Mouse (Mus musculus) lung, adult 2 months (tissue): ENCODE data around the gene Ntn4.

ENCODE experiments used
- CTCF ChIP-seq: fragments of 200-500 bp; IDR thresholded peaks from 2 replicates; pipeline ENCODE4 v1.5.1; 2011; ENCODE audit warnings: mild to moderate bottlenecking, low read length, control low read depth; ENCODE audit not compliant: insufficient read depth
- POLR2A ChIP-seq: fragments of 200-500 bp; IDR thresholded peaks from 2 replicates; pipeline ENCODE4 v1.6.1; 2011; ENCODE audit warnings: low read depth, mild to moderate bottlenecking, control low read depth, low read length, borderline replicate concordance; ENCODE audit errors: extremely low read depth

- no peak for TF ChIP-seq POLR2A
- no peak for TF ChIP-seq CTCF
These were observed 90.8 kb downstream of the Ntn4 start for GRCm38 (mm10) chr10:93731248-93731691.
